Mouse (Mus musculus): Measurements from ENCODE around the gene Klhl8. TPM values are rescaled to one million over a fixed set of nuclear protein-coding genes. Genes with fewer than 3 reads are reported as not detected.

The Klhl8 gene
- total and polyA plus RNA-seq, 2 experiments from 2014 or later: 32.0 to 38.7 TPM

DNA sequence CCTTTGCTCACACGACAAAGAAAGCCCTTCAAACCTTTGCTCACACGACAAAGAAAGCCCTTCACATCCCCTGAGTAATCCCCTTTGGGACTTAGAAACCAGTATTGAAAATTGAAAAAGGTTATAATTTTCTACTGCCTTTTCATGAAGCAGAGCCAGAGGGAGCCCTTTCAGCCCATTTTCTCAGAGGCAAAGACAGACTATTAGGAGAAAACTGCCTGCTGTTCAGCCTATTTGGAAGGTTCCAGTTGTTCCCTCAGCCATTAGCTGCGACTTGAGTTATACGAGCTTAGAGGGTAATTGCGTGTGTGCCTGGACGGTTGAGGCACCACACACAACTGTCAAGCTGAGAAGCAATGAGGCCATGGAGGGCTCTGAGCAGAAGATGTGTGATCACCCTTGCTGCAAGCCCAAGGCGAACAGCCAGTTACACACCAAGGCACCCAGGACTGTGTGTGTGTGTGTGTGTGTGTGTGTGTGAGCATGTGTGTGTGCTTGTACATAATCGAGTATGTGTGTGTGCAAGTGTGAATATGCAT is 6.4 kb upstream of the Klhl8 start:
- no peak for ATAC-seq
- DNase-seq (ENCODE audit: low spot score): peak; percentile 24
- 46% methylated on average over 8 of the region's 8 CpGs for WGBS
- Histone ChIP-seq H3K36me3 (ENCODE audit: insufficient read depth, low read length) (no peaks in the 10 kb centered on the region), H3K4me1 (ENCODE audit: insufficient read depth, low read length) (no peaks in the 10 kb centered on the region), H3K27ac (no peak overlapping the region), H3K27me3 (ENCODE audit: insufficient read depth, low read length) (no peaks in the 10 kb centered on the region), H3K4me2 (ENCODE audit: low read depth, low read length) (no peak overlapping the region), H3K9me3 (ENCODE audit: low read length) (no peaks in the 10 kb centered on the region), H3K4me3 (ENCODE audit: low read length) (no peak overlapping the region), H3K9ac (replicated peaks; ENCODE audit: low read length) (no peak overlapping the region)
- TF ChIP-seq CTCF (IDR thresholded peaks at IDR 0.05; ENCODE audit: low read depth): peak; percentile 32

DNA sequence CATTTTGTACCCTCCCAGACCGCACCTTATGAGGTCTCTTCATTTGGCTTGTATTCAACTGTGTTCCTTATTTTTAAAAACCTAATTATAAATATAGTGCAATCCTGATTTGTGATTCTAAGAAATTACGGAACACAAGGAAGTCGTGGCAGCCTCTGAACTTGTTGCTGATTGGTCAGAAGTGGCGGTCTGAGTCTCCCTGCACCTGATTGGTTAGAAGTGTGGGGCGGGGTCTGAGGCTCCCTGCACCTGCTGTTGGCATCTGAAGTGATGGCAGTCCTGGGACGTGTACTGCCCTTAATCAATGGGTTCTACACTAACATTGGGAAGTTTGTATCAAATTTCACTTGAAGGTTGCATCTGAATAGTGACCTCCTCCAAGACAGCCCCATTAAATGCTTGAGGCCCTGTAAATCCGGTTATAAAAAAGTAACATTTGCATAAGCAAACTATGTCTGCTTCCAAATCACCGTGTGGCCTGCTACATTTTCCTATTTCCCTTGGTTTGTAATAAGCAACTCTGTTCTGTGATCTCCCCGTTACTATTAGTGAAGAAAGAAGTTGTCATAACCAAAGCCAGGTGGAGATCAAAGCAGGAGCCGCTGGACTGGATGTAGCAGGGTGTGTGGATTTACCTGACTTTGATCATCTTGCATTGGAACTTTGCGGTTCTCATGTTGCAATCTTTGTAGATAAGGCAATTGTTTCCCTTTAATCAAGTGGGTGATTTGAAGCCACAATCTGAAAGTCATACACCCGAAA is 5.7 kb upstream of the Klhl8 start:
- ATAC-seq: no peak
- Histone ChIP-seq H3K4me3 (ENCODE audit: low read length) (no peak overlapping the region), H3K36me3 (ENCODE audit: insufficient read depth, low read length) (no peaks in the 10 kb centered on the region), H3K27me3 (ENCODE audit: insufficient read depth, low read length) (no peaks in the 10 kb centered on the region), H3K4me1 (ENCODE audit: insufficient read depth, low read length) (no peaks in the 10 kb centered on the region), H3K27ac (no peak overlapping the region), H3K9me3 (ENCODE audit: low read length) (no peaks in the 10 kb centered on the region), H3K9ac (replicated peaks; ENCODE audit: low read length) (no peak overlapping the region), H3K4me2 (ENCODE audit: low read depth, low read length) (no peak overlapping the region)
- 74% methylated on average over 12 of the region's 12 CpGs for WGBS
- TF ChIP-seq CTCF (IDR thresholded peaks at IDR 0.05; ENCODE audit: low read depth): no peak
- no peak for DNase-seq (ENCODE audit: low spot score)

DNA sequence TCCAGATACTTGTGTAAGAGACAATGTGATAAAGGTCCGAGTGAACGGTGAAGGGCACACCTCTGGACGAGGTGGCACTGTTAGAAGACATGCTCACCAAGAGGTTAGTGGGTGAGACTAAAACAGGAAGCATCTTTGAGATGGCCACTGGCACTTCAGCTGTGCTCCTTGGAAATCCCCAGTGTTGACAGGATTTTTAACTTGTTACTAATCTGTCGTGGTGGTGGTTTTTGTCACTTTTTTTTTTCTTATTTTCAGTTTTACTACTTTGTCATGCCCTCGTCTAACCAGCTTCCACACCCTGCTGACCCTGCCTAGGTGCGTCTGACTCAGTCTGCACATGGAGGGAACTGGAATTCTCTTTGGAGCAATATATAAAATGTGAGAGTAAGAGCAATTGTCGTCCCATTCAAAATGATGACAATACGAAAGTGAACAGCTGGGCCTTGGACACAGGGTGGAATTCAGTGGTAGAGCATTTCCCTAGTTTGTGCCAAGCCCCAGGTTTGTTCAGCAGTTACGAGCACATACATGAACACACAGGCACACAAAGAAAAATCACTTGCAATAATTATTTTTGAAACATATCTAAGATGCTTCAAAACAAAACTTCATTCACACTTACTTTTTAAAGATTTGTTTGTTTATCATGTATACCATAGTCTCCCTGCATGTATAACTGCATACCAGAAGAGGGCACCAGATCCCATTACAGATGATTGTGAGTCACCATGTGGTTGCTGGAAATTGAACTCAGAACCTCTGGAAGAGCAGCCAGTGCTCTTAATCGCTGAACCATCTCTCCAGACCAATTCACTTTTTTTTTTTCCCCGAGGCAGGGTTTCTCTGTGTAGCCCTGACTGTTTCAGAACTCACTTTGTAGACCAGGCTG is 3.5 kb upstream of the Klhl8 start:
- TF ChIP-seq CTCF (IDR thresholded peaks at IDR 0.05; ENCODE audit: low read depth): peak; percentile 44
- 77% methylated on average over 11 of the region's 11 CpGs for WGBS

DNA sequence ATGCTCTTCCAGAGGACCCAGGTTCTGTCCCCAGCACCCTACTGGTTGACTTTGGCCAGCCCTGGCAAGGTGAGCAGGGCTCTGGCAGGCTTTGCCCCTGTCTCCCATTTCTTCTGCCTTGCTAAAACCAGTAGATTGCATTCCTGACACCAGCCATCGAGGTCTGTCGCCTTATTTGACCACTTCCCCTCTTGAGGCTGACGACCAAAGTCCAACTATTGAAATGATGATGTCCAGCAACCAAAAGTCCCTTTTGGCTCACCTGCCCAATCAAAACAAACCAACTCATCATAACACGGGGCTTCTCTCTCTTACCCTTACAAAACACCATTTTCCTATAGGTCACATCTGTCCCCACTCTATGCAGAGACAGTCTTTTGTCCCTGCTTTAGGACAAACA is 2.1 kb upstream of the Klhl8 start:
- Histone ChIP-seq H3K4me2 (ENCODE audit: low read depth, low read length) (no peak overlapping the region), H3K4me3 (ENCODE audit: low read length) (no peak overlapping the region), H3K9ac (replicated peaks; ENCODE audit: low read length) (no peak overlapping the region), H3K4me1 (ENCODE audit: insufficient read depth, low read length) (no peaks in the 10 kb centered on the region), H3K9me3 (ENCODE audit: low read length) (no peaks in the 10 kb centered on the region), H3K27me3 (ENCODE audit: insufficient read depth, low read length) (no peaks in the 10 kb centered on the region), H3K36me3 (ENCODE audit: insufficient read depth, low read length) (no peaks in the 10 kb centered on the region), H3K27ac (no peak overlapping the region)
- no peak for DNase-seq (ENCODE audit: low spot score)
- no peak for ATAC-seq
- TF ChIP-seq CTCF (IDR thresholded peaks at IDR 0.05; ENCODE audit: low read depth): no peak
- 71% methylated on average over 4 of the region's 4 CpGs for WGBS

More for the DNA sequence above, 3.5 kb upstream of the Klhl8 start:
- DNase-seq (ENCODE audit: low spot score) (no peak), ATAC-seq (no peak)
- Histone ChIP-seq H3K27me3 (ENCODE audit: insufficient read depth, low read length) (no peaks in the 10 kb centered on the region), H3K4me3 (ENCODE audit: low read length) (no peak overlapping the region), H3K4me2 (ENCODE audit: low read depth, low read length) (no peak overlapping the region), H3K27ac (no peak overlapping the region), H3K9me3 (ENCODE audit: low read length) (no peaks in the 10 kb centered on the region), H3K36me3 (ENCODE audit: insufficient read depth, low read length) (no peaks in the 10 kb centered on the region), H3K4me1 (ENCODE audit: insufficient read depth, low read length) (no peaks in the 10 kb centered on the region), H3K9ac (replicated peaks; ENCODE audit: low read length) (no peak overlapping the region)

DNA sequence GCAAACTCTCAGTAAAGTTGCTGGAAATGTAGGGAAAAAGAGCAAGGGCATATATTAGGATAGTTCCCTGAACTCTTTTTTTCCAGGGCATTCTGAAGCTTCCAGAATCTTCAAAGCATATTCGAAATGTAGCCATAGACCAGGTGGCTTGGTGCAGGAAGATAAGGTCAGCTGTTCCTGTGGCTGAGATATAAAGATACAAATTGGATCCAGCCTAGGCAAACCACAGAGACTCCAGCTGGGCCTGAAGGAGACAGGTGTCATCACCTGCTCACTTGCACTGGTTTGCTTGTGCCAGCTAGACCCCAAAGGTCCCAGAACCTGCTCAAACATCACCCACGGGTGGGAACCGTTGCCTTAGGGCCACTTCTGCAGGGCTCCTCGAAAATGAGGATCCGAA is 496 bp upstream of the Klhl8 start:
- Histone ChIP-seq H3K9me3 (ENCODE audit: low read length) (no peaks in the 10 kb centered on the region), H3K27ac (no peak overlapping the region), H3K27me3 (ENCODE audit: insufficient read depth, low read length) (no peaks in the 10 kb centered on the region), H3K36me3 (ENCODE audit: insufficient read depth, low read length) (no peaks in the 10 kb centered on the region), H3K4me3 (ENCODE audit: low read length) (peak overlapping the region; percentile 94), H3K9ac (replicated peaks; ENCODE audit: low read length) (no peak overlapping the region), H3K4me1 (ENCODE audit: insufficient read depth, low read length) (no peaks in the 10 kb centered on the region), H3K4me2 (ENCODE audit: low read depth, low read length) (peak overlapping the region; percentile 80)
- WGBS: 85% methylated on average over 5 of the region's 5 CpGs
- no peak for DNase-seq (ENCODE audit: low spot score)
- TF ChIP-seq CTCF (IDR thresholded peaks at IDR 0.05; ENCODE audit: low read depth): no peak
- ATAC-seq: 0 out of 2 replicates have a peak, but pooled peaks have one; percentile 0

DNA sequence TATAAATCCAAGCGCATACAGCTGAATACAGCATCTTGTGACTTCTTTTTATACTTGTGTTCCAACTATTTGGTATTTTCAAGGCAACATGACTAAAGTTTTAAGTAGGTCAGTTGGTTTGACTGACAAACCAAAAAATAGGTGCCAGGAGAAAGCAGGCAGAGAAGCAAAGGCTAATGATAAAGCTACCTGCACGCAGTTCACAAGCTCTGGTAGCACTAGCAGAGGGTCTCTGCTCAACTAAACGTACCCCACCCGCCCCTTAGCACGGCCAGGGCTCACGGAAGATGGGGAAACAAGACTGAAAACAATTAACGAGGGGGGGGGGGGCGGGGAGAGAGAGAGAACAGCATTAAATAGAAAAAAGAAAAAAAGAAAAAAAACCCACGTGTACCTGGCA is 903 bp downstream of the Klhl8 start:
- no peak for TF ChIP-seq CTCF (IDR thresholded peaks at IDR 0.05; ENCODE audit: low read depth)
- Histone ChIP-seq H3K4me1 (ENCODE audit: insufficient read depth, low read length) (no peaks in the 10 kb centered on the region), H3K9me3 (ENCODE audit: low read length) (no peaks in the 10 kb centered on the region), H3K27me3 (ENCODE audit: insufficient read depth, low read length) (no peaks in the 10 kb centered on the region), H3K36me3 (ENCODE audit: insufficient read depth, low read length) (no peaks in the 10 kb centered on the region), H3K27ac (no peak overlapping the region), H3K4me2 (ENCODE audit: low read depth, low read length) (peak overlapping the region; percentile 80), H3K9ac (replicated peaks; ENCODE audit: low read length) (peak overlapping the region; percentile 80; the same call in 1 of the 2 replicates), H3K4me3 (ENCODE audit: low read length) (peak overlapping the region; percentile 94)
- DNase-seq (ENCODE audit: low spot score) (no peak), ATAC-seq (0 out of 2 replicates have a peak, but pooled peaks have one; percentile 18)
- 15% methylated on average over 8 of the region's 9 CpGs for WGBS

Measured in hindbrain, postnatal 0 days (tissue).